Mouse (Mus musculus): Measurements from ENCODE around the gene Pip4k2a. TPM values are rescaled to one million over a fixed set of nuclear protein-coding genes. Genes with fewer than 3 reads are reported as not detected.

Gene Pip4k2a
- polyA plus RNA-seq, 1 experiment from 2014 or later = 9.9 TPM

DNA sequence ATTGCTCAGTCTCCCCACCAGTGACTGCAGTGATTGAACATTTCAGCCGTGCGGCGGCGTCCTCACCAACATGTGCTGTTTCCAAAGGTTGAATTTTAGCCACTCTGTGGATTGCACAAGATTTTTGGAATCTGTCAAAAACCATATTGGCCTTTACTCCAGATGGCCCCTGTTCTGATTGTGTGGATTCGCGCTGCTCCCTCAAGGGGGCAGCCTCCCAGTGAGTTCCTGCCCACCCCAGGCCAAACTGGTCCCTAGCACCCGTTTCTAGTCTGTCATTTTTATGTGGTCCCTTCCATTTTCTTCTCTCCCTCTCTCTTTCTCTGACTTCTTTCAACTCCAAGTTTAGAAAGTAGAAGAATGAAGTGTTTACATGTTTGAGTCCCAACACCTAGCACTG is 178.4 kb downstream of the Pip4k2a start:
- Histone ChIP-seq H3K27me3 (replicated peaks) (no peaks in the 10 kb centered on the region), H3K27ac (replicated peaks) (no peak overlapping the region), H3K36me3 (no peaks in the 10 kb centered on the region), H3K9me3 (replicated peaks) (no peaks in the 10 kb centered on the region), H3K4me3 (replicated peaks) (no peak overlapping the region), H3K9ac (replicated peaks) (no peak overlapping the region), H3K4me1 (peaks cover 12% of the 10 kb centered on the region), H3K4me2 (no peak overlapping the region)
- 73% methylated on average over 7 of the region's 7 CpGs for WGBS
- no peak for ATAC-seq (ENCODE audit: low FRiP score)

- 95% methylated on average over 2 of the region's 2 CpGs for WGBS
These were observed 181.9 kb downstream of the Pip4k2a start for GRCm38 (mm10) chr2:18816036-18816435.

DNA sequence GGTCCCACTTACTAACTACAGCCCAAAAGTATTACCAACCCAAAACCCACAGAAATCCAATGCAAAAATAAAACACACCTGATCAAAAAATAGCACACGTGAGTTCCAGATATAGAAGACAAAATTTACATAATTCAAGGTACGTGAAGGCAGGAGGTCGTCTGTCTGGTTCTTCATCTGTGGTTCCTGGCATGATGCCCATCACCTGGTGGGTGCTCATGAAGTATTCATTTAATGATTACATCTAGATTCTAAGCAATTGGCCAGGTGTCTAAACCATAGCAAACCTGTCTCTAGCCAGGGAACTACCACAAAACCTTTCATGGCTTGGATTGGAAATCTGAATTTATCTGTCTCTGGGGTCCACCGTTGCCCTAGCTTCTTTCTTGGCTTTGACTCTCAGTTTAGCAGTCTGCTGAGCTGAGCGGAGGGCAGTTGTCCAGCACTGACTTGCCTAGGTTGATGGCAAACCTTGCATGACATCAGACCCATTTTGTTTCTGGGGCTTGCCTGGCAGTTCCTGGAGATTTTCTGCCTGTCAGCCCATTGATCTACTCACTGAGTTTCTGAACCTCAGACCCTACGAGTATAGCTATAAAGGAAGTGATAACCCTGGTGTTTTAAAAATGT is 182.5 kb downstream of the Pip4k2a start:
- Histone ChIP-seq H3K4me2 (no peak overlapping the region), H3K27ac (replicated peaks) (no peak overlapping the region), H3K27me3 (replicated peaks) (no peaks in the 10 kb centered on the region), H3K4me3 (replicated peaks) (no peak overlapping the region), H3K9me3 (replicated peaks) (no peaks in the 10 kb centered on the region), H3K4me1 (no peaks in the 10 kb centered on the region), H3K36me3 (no peaks in the 10 kb centered on the region), H3K9ac (replicated peaks) (no peak overlapping the region)
- 69% methylated on average over 6 of the region's 6 CpGs for WGBS
- no peak for ATAC-seq (ENCODE audit: low FRiP score)

More at GRCm38 (mm10) chr2:18816036-18816435, 181.9 kb downstream of the Pip4k2a start:
- no peak for ATAC-seq (ENCODE audit: low FRiP score)
- Histone ChIP-seq H3K4me1 (no peaks in the 10 kb centered on the region), H3K27ac (replicated peaks) (no peak overlapping the region), H3K36me3 (no peaks in the 10 kb centered on the region), H3K9me3 (replicated peaks) (no peaks in the 10 kb centered on the region), H3K4me3 (replicated peaks) (no peak overlapping the region), H3K9ac (replicated peaks) (no peak overlapping the region), H3K4me2 (no peak overlapping the region), H3K27me3 (replicated peaks) (no peaks in the 10 kb centered on the region)

DNA sequence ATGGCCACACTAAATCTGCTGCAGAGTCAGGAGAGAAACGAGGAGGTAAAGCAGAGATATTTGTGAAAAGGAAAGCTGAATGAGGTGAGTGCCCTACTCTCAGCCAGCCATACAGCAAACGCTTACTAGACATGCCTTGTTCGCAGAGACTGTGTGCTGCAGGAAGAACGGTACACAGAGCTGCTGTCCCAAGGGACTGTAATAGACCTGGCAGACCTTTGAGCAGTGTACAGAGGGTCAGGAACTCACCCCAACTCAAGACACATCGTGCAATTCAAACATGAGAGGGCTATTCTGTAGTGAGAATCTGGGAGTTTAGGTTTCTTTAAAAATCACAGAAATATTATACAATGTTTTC is 183.5 kb downstream of the Pip4k2a start:
- Histone ChIP-seq H3K9me3 (replicated peaks) (no peaks in the 10 kb centered on the region), H3K4me2 (no peak overlapping the region), H3K9ac (replicated peaks) (no peak overlapping the region), H3K4me1 (no peaks in the 10 kb centered on the region), H3K27ac (replicated peaks) (no peak overlapping the region), H3K27me3 (replicated peaks) (no peaks in the 10 kb centered on the region), H3K36me3 (no peaks in the 10 kb centered on the region), H3K4me3 (replicated peaks) (no peak overlapping the region)
- ATAC-seq (ENCODE audit: low FRiP score) = no peak
- WGBS = 39% methylated on average over 5 of the region's 5 CpGs

GRCm38 (mm10) chr2:18813683-18814446 is 184.1 kb downstream of the Pip4k2a start:
- no peak overlapping the region for H3K9ac ChIP-seq (replicated peaks)
- H3K9me3 ChIP-seq (replicated peaks) = no peaks in the 10 kb centered on the region
- no peak overlapping the region for H3K4me2 ChIP-seq
- H3K27ac ChIP-seq (replicated peaks) = no peak overlapping the region
- H3K4me3 ChIP-seq (replicated peaks) = no peak overlapping the region
- WGBS = 60% methylated on average over 11 of the region's 11 CpGs
- no peak for ATAC-seq (ENCODE audit: low FRiP score)
- no peaks in the 10 kb centered on the region for H3K36me3 ChIP-seq
- H3K4me1 ChIP-seq = no peaks in the 10 kb centered on the region
- no peaks in the 10 kb centered on the region for H3K27me3 ChIP-seq (replicated peaks)

GRCm38 (mm10) chr2:18807961-18808360 is 190.0 kb downstream of the Pip4k2a start:
- Histone ChIP-seq H3K4me2 (no peak overlapping the region), H3K4me3 (replicated peaks) (no peak overlapping the region), H3K36me3 (no peaks in the 10 kb centered on the region), H3K9ac (replicated peaks) (no peak overlapping the region), H3K4me1 (no peaks in the 10 kb centered on the region), H3K27me3 (replicated peaks) (no peaks in the 10 kb centered on the region), H3K27ac (replicated peaks) (no peak overlapping the region), H3K9me3 (replicated peaks) (no peaks in the 10 kb centered on the region)
- WGBS = 87% methylated on average over 2 of the region's 2 CpGs
- no peak for ATAC-seq (ENCODE audit: low FRiP score)

DNA sequence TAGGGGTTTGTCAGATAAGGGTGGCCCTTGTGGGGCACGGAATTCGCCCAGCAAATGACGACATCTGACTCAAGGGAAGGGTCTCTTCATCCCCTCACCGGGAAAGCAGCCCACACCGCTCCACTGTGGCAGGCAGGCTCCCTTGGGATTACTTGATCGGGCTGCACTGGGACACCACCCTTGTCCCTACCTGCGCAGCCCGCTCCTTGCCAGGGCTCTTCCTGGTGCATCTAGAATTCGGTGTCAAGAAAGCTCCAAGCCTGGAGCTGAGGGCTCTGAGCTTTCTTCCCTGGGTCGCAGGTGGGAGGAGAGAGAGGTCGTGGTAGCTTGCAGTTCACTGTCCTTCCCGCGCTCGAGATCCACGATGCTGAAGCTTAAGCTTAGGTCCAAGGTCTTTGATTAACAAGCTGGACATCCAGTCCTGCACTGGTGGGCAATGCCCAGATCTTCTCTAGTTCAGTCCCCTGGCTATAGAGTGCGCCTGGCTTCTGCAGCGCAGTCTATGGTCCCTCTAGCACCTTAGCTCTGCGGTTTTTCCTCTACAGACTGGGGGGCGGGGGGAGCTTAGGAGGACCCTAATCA is 196.6 kb downstream of the Pip4k2a start:
- peaks cover 27% of the 10 kb centered on the region for H3K4me1 ChIP-seq
- no peak overlapping the region for H3K27ac ChIP-seq (replicated peaks)
- peak overlapping the region; percentile 71 for H3K4me2 ChIP-seq
- H3K9me3 ChIP-seq (replicated peaks) = no peaks in the 10 kb centered on the region
- H3K4me3 ChIP-seq (replicated peaks) = no peak overlapping the region
- 0 out of 2 replicates have a peak overlapping the region, but pooled peaks have one; percentile 41 for H3K9ac ChIP-seq (replicated peaks)
- WGBS = 4% methylated on average over 19 of the region's 19 CpGs
- no peaks in the 10 kb centered on the region for H3K27me3 ChIP-seq (replicated peaks)
- no peaks in the 10 kb centered on the region for H3K36me3 ChIP-seq
- peak; percentile 22; the same call in 1 of the 2 replicates for ATAC-seq (ENCODE audit: low FRiP score)

DNA sequence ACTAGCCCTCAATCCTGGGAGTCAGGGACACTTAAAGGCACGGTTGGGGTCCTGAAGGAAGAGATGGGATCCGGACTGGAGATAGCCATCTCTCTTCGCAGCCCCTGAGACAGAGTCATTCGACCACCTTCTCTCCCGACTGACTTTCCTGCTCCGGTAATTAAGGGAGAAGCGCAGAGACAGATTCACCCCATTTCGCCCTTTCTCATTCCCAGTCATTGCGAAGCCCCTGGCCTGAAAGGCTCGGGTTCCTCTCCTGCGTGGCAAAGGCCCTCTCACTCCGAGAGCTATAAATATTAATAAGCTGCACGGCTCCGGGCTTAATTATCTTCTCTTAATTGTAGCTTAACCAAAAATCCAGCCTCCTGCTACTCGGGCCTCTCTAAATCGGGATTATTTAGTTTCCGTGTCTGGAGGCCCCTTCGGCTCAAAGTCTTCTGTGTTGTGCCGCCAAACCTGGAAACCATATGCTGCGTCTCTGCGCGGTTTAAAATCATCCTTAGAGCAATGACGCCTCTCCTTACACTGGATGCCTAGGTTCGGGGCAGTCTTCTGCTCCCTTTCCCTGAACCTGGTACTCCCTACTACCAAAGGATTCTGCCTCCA is 197.2 kb downstream of the Pip4k2a start:
- peak overlapping the region; percentile 42 for H3K4me3 ChIP-seq (replicated peaks)
- 3% methylated on average over 24 of the region's 24 CpGs for WGBS
- peak; percentile 10; the same call in 1 of the 2 replicates for ATAC-seq (ENCODE audit: low FRiP score)
- H3K36me3 ChIP-seq = no peaks in the 10 kb centered on the region
- peak overlapping the region; percentile 82 for H3K27ac ChIP-seq (replicated peaks)
- H3K4me2 ChIP-seq = peak overlapping the region; percentile 71
- no peaks in the 10 kb centered on the region for H3K9me3 ChIP-seq (replicated peaks)
- H3K4me1 ChIP-seq = peaks cover 27% of the 10 kb centered on the region
- no peaks in the 10 kb centered on the region for H3K27me3 ChIP-seq (replicated peaks)
- peak overlapping the region; percentile 41 for H3K9ac ChIP-seq (replicated peaks)

GRCm38 (mm10) chr2:18799966-18800645 is 197.8 kb downstream of the Pip4k2a start:
- no peaks in the 10 kb centered on the region for H3K36me3 ChIP-seq
- H3K4me2 ChIP-seq = peak overlapping the region; percentile 71
- under 1% methylated on average over 46 of the region's 46 CpGs for WGBS
- H3K9me3 ChIP-seq (replicated peaks) = no peaks in the 10 kb centered on the region
- peaks cover 27% of the 10 kb centered on the region for H3K4me1 ChIP-seq
- H3K27me3 ChIP-seq (replicated peaks) = no peaks in the 10 kb centered on the region
- H3K9ac ChIP-seq (replicated peaks) = peak overlapping the region; percentile 41
- peak overlapping the region; percentile 42 for H3K4me3 ChIP-seq (replicated peaks)
- peak; percentile 83 for ATAC-seq (ENCODE audit: low FRiP score)
- H3K27ac ChIP-seq (replicated peaks) = peak overlapping the region; percentile 82

- Histone ChIP-seq H3K4me1 (peaks cover 27% of the 10 kb centered on the region), H3K27me3 (replicated peaks) (no peaks in the 10 kb centered on the region), H3K36me3 (no peaks in the 10 kb centered on the region), H3K27ac (replicated peaks) (peak overlapping the region; percentile 82), H3K4me3 (replicated peaks) (peak overlapping the region; percentile 42), H3K9me3 (replicated peaks) (no peaks in the 10 kb centered on the region), H3K9ac (replicated peaks) (peak overlapping the region; percentile 41), H3K4me2 (peak overlapping the region; percentile 71)
- peak; percentile 60 for ATAC-seq (ENCODE audit: low FRiP score)
- 8% methylated on average over 17 of the region's 17 CpGs for WGBS
These were observed 198.5 kb downstream of the Pip4k2a start for GRCm38 (mm10) chr2:18799265-18799965.

DNA sequence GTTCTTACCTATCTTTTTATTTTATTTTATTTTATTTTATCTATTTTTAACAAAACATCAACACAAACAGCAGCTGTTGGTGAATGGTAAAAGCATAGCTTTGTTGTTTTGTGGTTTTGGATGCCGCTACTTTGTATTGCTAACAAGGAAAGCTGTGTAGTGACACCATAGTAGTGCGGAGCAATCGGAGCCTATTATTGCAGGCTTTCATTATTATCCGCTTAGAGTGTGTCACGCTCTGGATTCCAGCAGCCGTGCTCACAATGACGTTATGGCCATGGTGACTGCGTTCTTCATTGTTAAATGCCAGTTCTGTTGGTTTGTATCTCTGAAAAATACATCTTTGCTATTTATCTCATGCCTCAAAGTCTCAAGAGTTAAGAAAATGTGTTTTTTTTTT is 200.2 kb downstream of the Pip4k2a start:
- Histone ChIP-seq H3K4me3 (replicated peaks) (no peak overlapping the region), H3K9ac (replicated peaks) (no peak overlapping the region), H3K4me2 (peak overlapping the region; percentile 71), H3K36me3 (no peaks in the 10 kb centered on the region), H3K27ac (replicated peaks) (peak overlapping the region; percentile 45; the same call in 1 of the 2 replicates), H3K9me3 (replicated peaks) (no peaks in the 10 kb centered on the region), H3K27me3 (replicated peaks) (no peaks in the 10 kb centered on the region), H3K4me1 (peaks cover 27% of the 10 kb centered on the region)
- no peak for ATAC-seq (ENCODE audit: low FRiP score)
- WGBS = 12% methylated on average over 8 of the region's 8 CpGs
